Mouse (Mus musculus) thymus, adult 2 months (tissue): ENCODE results near the gene Dmrta1. TPM values are rescaled to one million over a fixed set of nuclear protein-coding genes. Genes with fewer than 3 reads are reported as not detected.

Experiments
- DNase-seq: peaks from one replicate; pipeline ENCODE4 v3.0.0; 2021
- H3K27ac ChIP-seq: fragments of 200-500 bp; 2 replicates; pipeline ENCODE4 v1.5.1; 2012; ENCODE audit warnings: low read length, control low read depth; ENCODE audit not compliant: control insufficient read depth, insufficient read depth
- H3K27me3 ChIP-seq: fragments of 200-500 bp; 2 replicates; pipeline ENCODE4 v1.6.1; 2012; ENCODE audit warnings: mild to moderate bottlenecking, low read length, moderate library complexity, mixed read lengths; ENCODE audit not compliant: control insufficient read depth, insufficient read depth
- H3K36me3 ChIP-seq: fragments of 200-500 bp; 2 replicates; pipeline ENCODE4 v1.6.1; 2012; ENCODE audit warnings: mild to moderate bottlenecking, low read length, moderate library complexity; ENCODE audit not compliant: control insufficient read depth, insufficient read depth
- H3K4me1 ChIP-seq: fragments of 200-500 bp; replicated peaks from 2 replicates; pipeline ENCODE4 v1.6.1; 2012; ENCODE audit warnings: low read length; ENCODE audit not compliant: control insufficient read depth, insufficient read depth
- H3K4me3 ChIP-seq: fragments of 200-500 bp; 2 replicates; pipeline ENCODE4 v1.5.1; 2012; ENCODE audit warnings: mild to moderate bottlenecking, low read length, control low read depth, moderate library complexity; ENCODE audit not compliant: control insufficient read depth, insufficient read depth
- CTCF ChIP-seq: fragments of 200-500 bp; IDR thresholded peaks from 2 replicates; pipeline ENCODE4 v1.5.1; 2012; ENCODE audit warnings: mild to moderate bottlenecking, control low read depth, low read length, moderate library complexity, borderline replicate concordance; ENCODE audit not compliant: control insufficient read depth, poor library complexity, insufficient read depth; ENCODE audit errors: extremely low read depth
- POLR2A ChIP-seq: fragments of 200-500 bp; IDR thresholded peaks from 2 replicates; pipeline ENCODE4 v1.6.1; 2012; ENCODE audit warnings: mild to moderate bottlenecking, low read length, control low read depth, moderate library complexity; ENCODE audit not compliant: control insufficient read depth, poor library complexity, insufficient read depth; ENCODE audit errors: extremely low read depth
- WGBS: fragments of 180-500 bp; shearing (Covaris S2); methylation state at CpG from one replicate; pipeline ENCODE4 v1.1.7; 2018; 5-methylcytosine and 5-hydroxymethylcytosine counted together
- polyA plus RNA-seq: library from polyadenylated mRNA; depleted of rRNA; stranded (reverse); fragments of >200 nt; gene quantifications from 2 replicates; pipeline ENCODE4 v1.2.3, GENCODE M21; 2012; rRNA removed

The Dmrta1 gene
- polyA plus RNA-seq = 0.24 TPM in 2 replicates

DNA sequence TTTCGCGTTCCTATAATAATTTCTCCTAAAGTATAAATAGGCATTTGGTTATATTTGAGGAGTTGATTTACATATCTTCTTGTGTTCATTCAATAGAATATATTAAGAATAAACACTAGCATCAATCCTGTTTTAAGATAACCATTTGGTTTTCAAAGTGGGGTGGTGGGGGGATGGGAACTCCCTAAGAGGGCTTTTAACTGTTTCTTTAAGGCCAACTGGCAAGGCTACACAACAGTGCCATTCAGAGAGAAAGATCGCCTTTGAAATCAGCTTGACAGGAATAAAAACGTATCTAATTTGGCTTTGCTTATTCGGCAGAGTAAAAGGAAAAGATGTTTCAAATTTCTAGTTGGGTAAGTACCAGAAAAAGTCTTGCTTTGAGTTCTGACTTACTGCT, at the start of gene Dmrta1:
Gene Dmrta1, plus strand, starts transcription at position 242 of the 400 bp plus-strand sequence.
- Histone ChIP-seq H3K4me1 (no peaks in the 10 kb centered on the region), H3K27me3 (no peaks in the 10 kb centered on the region), H3K36me3 (no peaks in the 10 kb centered on the region), H3K27ac (no peak within 1 kb of the TSS), H3K4me3 (no peak within 1 kb of the TSS)
- WGBS = 73% methylated on average over 5 of the region's 5 CpGs
- TF ChIP-seq POLR2A (no peak), CTCF (no peak)
- no peak for DNase-seq

DNA sequence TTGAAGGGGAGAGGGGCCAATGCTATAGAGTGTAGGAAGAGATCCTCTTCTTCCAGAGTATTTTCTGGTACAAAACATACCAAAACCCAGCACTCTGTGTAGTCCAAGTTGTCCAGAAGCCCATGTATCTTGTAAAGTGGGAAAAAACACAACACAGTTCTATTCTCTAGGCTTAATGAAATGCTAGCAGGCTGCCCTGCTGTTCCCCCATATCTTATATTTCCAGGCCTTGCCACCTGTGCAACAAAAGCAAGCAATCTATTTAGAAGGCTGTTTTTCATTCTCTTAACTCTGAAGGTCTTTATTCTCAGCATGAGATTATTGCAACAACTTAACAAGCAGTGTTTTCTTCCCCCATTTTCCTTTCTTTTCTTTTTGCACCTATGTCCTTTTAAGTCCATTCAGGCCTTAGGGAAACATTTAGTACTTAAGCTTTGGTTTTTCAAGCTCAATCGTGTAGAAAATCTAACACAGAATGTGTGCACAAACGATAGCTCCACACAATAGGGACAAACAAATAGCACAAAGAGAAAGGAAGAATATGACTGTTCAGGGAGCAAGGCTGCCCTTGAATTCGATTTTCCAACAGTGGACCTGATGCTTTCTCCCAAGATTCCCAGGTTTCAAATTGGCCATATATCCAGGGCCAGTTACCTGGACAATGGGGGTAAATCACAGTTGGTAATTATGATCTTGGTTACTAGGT, 48.7 kb upstream of the Dmrta1 start:
- no peaks in the 10 kb centered on the region for H3K27me3 ChIP-seq

DNA sequence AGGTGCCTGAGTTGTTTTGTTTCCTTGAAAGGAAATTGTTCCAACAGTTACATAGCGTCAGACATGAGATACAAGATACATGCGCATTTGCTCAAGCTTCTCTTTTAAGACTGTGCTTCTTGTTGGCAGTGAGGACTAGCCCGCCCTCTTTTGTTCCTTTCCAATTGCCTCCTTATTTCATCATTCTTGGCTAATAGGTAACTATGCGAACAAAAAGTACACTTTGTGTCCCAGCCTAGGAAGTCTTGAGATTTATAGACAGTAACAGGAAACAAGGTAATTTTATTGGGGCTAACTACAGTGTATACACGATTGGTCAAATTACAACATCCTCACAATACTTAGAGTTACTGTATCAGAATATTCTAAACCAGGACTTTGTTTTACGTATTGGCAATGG, 47.7 kb upstream of the Dmrta1 start:
- Histone ChIP-seq H3K4me3 (no peak overlapping the region), H3K27me3 (no peaks in the 10 kb centered on the region), H3K4me1 (no peaks in the 10 kb centered on the region), H3K27ac (no peak overlapping the region), H3K36me3 (no peaks in the 10 kb centered on the region)
- TF ChIP-seq POLR2A (no peak), CTCF (no peak)
- 82% methylated on average over 6 of the region's 6 CpGs for WGBS
- no peak for DNase-seq

More for the DNA sequence above, 48.7 kb upstream of the Dmrta1 start:
- TF ChIP-seq CTCF = no peak
- no peak for TF ChIP-seq POLR2A
- no peaks in the 10 kb centered on the region for H3K36me3 ChIP-seq
- H3K4me3 ChIP-seq = no peak overlapping the region
- H3K4me1 ChIP-seq = no peaks in the 10 kb centered on the region
- no peak for DNase-seq
- no peak overlapping the region for H3K27ac ChIP-seq
- WGBS = 81% methylated on average over 3 of the region's 3 CpGs

DNA sequence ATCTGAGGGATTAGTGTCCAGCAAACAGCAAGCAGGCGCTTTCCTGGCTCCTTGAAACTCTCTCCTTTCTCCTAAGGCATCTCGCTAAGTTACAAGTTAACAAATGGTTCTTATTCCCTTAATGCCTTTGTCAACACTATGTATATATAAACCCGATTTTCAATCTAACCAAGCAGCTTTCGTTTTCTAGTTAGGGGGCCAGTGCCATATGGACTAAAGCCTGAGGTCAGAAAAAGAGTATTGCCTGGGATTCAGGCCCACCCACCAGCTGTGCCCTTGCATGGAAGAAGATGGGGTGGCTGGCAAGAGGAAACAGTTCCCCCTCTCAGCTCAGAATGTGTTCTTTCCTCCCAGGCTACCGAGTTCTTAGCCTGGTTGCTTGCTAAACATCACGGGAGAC, 40.6 kb upstream of the Dmrta1 start:
- Histone ChIP-seq H3K27ac (no peak overlapping the region), H3K27me3 (no peaks in the 10 kb centered on the region), H3K4me1 (no peaks in the 10 kb centered on the region), H3K36me3 (no peaks in the 10 kb centered on the region), H3K4me3 (no peak overlapping the region)
- WGBS = 77% methylated on average over 6 of the region's 6 CpGs
- TF ChIP-seq POLR2A (no peak), CTCF (no peak)
- DNase-seq = no peak

DNA sequence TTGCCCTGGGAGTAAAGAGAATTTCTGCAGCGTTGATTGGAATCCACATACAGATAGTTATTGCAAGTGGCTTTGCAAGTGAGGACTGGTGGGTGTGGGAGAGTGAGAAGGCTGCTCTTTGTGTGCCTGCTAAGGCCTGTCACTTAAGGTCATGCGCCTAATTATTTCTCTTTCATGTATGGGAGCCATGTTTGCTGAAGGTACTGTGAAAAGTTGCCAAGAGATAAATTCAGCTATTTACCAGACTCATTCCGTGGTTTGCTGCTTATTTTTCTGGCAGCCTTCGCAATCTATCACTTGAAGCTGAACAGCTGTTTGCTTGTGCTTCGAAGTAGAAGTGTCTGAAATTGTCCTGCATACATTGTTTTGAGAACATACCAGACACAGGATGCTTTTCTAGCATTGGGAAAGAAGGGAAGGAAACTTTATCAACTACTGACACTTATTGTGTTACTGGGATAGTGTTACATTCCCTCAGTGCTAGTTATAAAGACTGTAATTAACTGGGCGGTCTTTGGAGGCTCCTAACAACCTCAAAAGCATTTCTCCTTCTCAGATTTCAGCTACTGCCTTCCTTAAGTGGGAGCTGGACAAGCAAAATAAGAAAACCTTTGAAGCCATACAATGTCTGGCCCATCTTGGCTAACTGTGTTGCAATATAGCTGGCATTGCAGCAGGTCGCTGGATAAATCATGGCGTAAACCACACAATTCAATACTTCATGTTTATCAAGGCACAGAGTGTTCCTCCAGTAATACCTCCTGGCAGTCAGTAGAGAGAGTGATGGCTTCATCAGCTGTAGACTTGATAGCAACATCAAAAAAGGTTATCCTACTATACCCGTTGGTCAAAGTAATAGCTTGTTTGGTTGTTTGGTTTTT, 34.8 kb upstream of the Dmrta1 start:
- WGBS = 82% methylated on average over 9 of the region's 9 CpGs
- H3K4me1 ChIP-seq = no peaks in the 10 kb centered on the region
- DNase-seq = no peak
- TF ChIP-seq CTCF (no peak), POLR2A (no peak)
- no peaks in the 10 kb centered on the region for H3K27me3 ChIP-seq
- no peak overlapping the region for H3K4me3 ChIP-seq
- no peak overlapping the region for H3K27ac ChIP-seq
- no peaks in the 10 kb centered on the region for H3K36me3 ChIP-seq

DNA sequence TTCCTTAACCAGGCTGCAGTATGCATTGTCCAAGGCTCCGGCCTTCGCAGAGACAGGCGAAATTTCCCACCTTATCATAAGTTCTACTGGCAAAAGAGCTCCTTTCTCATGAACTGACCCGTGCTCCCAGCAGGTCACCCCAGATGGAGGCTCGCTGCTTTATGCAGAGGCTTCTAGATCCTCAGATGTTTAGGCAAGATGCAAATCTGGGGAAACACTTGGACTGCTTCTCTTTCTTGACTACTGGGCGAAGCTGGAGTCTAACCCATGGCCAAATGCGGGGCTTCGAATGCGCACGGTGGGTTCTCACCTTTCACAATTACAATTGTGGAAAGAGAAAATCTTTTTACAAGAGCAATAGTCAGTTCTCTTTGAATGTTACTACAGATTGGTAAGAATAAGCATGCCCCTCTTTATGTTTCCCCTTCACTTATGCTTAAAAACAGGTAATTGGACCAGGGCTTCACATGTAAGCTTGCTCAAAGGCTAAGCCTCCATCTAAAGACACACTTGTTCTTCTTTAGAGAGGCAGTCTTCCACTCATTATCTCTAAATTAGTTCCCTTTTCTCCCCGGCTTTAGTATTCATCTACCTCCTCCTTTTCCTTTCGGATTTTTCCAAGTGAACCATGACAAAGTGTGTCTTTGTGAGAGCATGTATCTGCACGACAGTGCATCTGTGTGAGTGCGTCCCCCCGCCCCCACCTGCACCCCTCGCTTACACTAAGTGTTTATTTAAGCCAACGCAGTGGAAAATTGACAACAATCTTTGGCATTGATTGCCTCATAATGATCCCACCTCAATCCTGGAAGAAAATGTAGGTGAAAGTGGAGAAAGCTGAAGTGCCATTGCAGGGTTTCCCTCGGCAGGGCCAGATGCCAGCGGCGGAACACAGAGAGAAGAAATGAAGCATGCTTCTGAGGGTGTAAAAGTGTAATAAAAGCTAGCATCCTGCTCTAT, 28.6 kb upstream of the Dmrta1 start:
- Histone ChIP-seq H3K36me3 (no peaks in the 10 kb centered on the region), H3K27ac (no peak overlapping the region), H3K4me1 (no peaks in the 10 kb centered on the region), H3K4me3 (no peak overlapping the region), H3K27me3 (no peaks in the 10 kb centered on the region)
- TF ChIP-seq CTCF (no peak), POLR2A (no peak)
- DNase-seq = no peak
- WGBS = 91% methylated on average over 20 of the region's 20 CpGs
